Mouse (Mus musculus) embryonic facial prominence, embryonic 13.5 days (tissue): Measurements from ENCODE around the gene Gpatch4. TPM values are rescaled to one million over a fixed set of nuclear protein-coding genes. Genes with fewer than 3 reads are reported as not detected.

Experiments
- ATAC-seq: fragments of 200-750 bp; cut with Nextera tagmentation; 2 replicates; pipeline ENCODE4 v1.8.0; 2017; ENCODE audit warnings: low read depth; ENCODE audit not compliant: insufficient number of reproducible peaks, insufficient read depth, low FRiP score, low TSS enrichment
- H3K27ac ChIP-seq: fragments of 300-500 bp; sonication (generic); 2 replicates; pipeline ENCODE4 v1.5.1; 2015; ENCODE audit warnings: moderate library complexity, mild to moderate bottlenecking, inconsistent platforms
- H3K27me3 ChIP-seq: fragments of 300-500 bp; sonication (generic); 2 replicates; pipeline ENCODE4 v1.6.1; 2015; ENCODE audit warnings: mild to moderate bottlenecking, inconsistent platforms
- H3K36me3 ChIP-seq: fragments of 300-500 bp; sonication (generic); 2 replicates; pipeline ENCODE4 v1.6.1; 2015; ENCODE audit warnings: mild to moderate bottlenecking, inconsistent platforms
- H3K4me1 ChIP-seq: fragments of 300-500 bp; sonication (generic); 2 replicates; pipeline ENCODE4 v1.6.1; 2015; ENCODE audit warnings: inconsistent platforms
- H3K4me2 ChIP-seq: fragments of 300-500 bp; sonication (generic); 2 replicates; pipeline ENCODE4 v1.6.1; 2015; ENCODE audit warnings: moderate library complexity, mild to moderate bottlenecking, inconsistent platforms
- H3K4me3 ChIP-seq: fragments of 300-500 bp; sonication (generic); 2 replicates; pipeline ENCODE4 v1.5.1; 2015; ENCODE audit warnings: mild to moderate bottlenecking, inconsistent platforms
- H3K9ac ChIP-seq: fragments of 300-500 bp; sonication (generic); 2 replicates; pipeline ENCODE4 v1.6.1; 2015; ENCODE audit warnings: mild to moderate bottlenecking, inconsistent platforms
- H3K9me3 ChIP-seq: fragments of 300-500 bp; sonication (generic); 2 replicates; pipeline ENCODE4 v1.6.1; 2016; ENCODE audit warnings: inconsistent platforms
- WGBS: fragments of 180-500 bp; shearing (Covaris S2); methylation state at CpG from one replicate; pipeline ENCODE4 v1.1.7; 2015; ENCODE audit warnings: mixed read lengths; 5-methylcytosine and 5-hydroxymethylcytosine counted together
- polyA plus RNA-seq: library from polyadenylated mRNA; unstranded; fragments of >200 nt; fragmentation: Nextera tagmentation; extraction: Ambion mirVana; gene quantifications from 2 replicates; pipeline ENCODE4 v1.2.1, GENCODE M21; 2015

Gpatch4 gene
- polyA plus RNA-seq, 1 experiment from 2014 or later: 38.5 TPM

GRCm38 (mm10) chr3:88102611-88103010 lies 59.7 kb downstream of the Gpatch4 start:
- Histone ChIP-seq H3K4me3 (no peak overlapping the region), H3K4me1 (no peaks in the 10 kb centered on the region), H3K36me3 (peaks cover 93% of the 10 kb centered on the region), H3K4me2 (no peak overlapping the region), H3K27ac (0 out of 2 replicates have a peak overlapping the region, but pooled peaks have one; percentile 28), H3K9me3 (no peaks in the 10 kb centered on the region), H3K27me3 (no peaks in the 10 kb centered on the region), H3K9ac (0 out of 2 replicates have a peak overlapping the region, but pooled peaks have one; percentile 36)
- WGBS: 79% methylated on average over 6 of the region's 6 CpGs
- no peak for ATAC-seq

Other genes starting within 250 kb of the Gpatch4 start
- gene Ntrk1, start 247.9 kb upstream of the Gpatch4 start, polyA plus RNA-seq: 1.8 TPM in 2 replicates
- 0.78 and 0.80 TPM in 2 replicates for gene Insrr, start 246.2 kb upstream of the Gpatch4 start, polyA plus RNA-seq
- gene Pear1, start 218.8 kb upstream of the Gpatch4 start, polyA plus RNA-seq: 12.5 and 15.6 TPM in 2 replicates
- gene Sh2d2a, start 196.4 kb upstream of the Gpatch4 start, polyA plus RNA-seq: not detected in 2 replicates
- 14.4 and 17.7 TPM in 2 replicates for gene Prcc, start 157.5 kb upstream of the Gpatch4 start, polyA plus RNA-seq
- 180 and 260 TPM in 2 replicates for gene Hdgf, start 136.8 kb upstream of the Gpatch4 start, polyA plus RNA-seq
- gene Mrpl24, start 123.6 kb upstream of the Gpatch4 start, polyA plus RNA-seq: 80.1 and 84.0 TPM in 2 replicates
- 69.0 and 74.3 TPM in 2 replicates for gene Isg20l2, start 112.8 kb upstream of the Gpatch4 start, polyA plus RNA-seq
- gene Rrnad1, start 112.4 kb upstream of the Gpatch4 start, polyA plus RNA-seq: 21.1 and 25.2 TPM in 2 replicates
- gene Crabp2, start 94.4 kb upstream of the Gpatch4 start, polyA plus RNA-seq: 345 and 370 TPM in 2 replicates
- 13.8 and 17.7 TPM in 2 replicates for gene Nes, start 72.0 kb upstream of the Gpatch4 start, polyA plus RNA-seq
- gene Bcan, start 42.9 kb upstream of the Gpatch4 start, polyA plus RNA-seq: 0.39 and 0.53 TPM in 2 replicates
- gene Hapln2, start 15.5 kb upstream of the Gpatch4 start, polyA plus RNA-seq: 0.15 TPM in 1 of 2 replicates, not detected in the other
- 208 and 210 TPM in 2 replicates for gene Naxe, start 15.4 kb downstream of the Gpatch4 start, polyA plus RNA-seq
- gene Ttc24, start 35.2 kb downstream of the Gpatch4 start, polyA plus RNA-seq: 0.11 and 0.19 TPM in 2 replicates
- 20.1 and 22.8 TPM in 2 replicates for gene Iqgap3, start 38.9 kb downstream of the Gpatch4 start, polyA plus RNA-seq
- gene Mef2d, start 99.3 kb downstream of the Gpatch4 start, polyA plus RNA-seq: 18.1 and 18.2 TPM in 2 replicates
- 3.3 and 6.7 TPM in 2 replicates for gene Rhbg, start 211.6 kb downstream of the Gpatch4 start, polyA plus RNA-seq
- gene Gm38392, start 244.1 kb downstream of the Gpatch4 start, polyA plus RNA-seq: 0.55 and 3.5 TPM in 2 replicates